Mouse (Mus musculus) spleen, postnatal 4 days (tissue): ENCODE measurements at regions not wholly inside any gene's neighbourhood (a gene's known extent, or its start where the extent isn't known, plus 50 kb on each side); places are given as distances from the start of the nearest gene placed in this dataset.

Experiments
- DNase-seq, 2 experiments: peaks; one replicate each; pipeline ENCODE4 v3.0.0; 2022; ENCODE audit warnings: low spot score in 2 of 2

DNA sequence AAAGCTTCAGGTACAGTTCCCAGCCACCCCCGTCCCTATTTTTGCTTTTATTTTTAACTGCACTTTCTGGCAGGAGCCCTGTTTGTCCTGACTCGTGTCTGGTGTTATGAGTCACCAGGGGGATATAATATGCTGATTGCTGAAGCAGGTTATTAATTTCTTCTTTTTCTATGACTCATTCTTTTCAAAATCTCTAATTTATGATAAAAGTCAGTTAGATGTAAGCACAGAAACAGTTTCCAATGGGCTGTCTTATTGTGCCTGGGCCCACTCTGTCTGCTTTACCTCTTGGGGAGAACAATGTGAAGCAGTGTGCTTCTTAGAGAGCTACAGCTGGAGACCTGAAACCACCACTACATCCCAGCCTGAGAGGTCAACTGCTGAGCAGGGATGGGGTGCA, 153.5 kb upstream of the Trib2 start:
- no peak for DNase-seq

DNA sequence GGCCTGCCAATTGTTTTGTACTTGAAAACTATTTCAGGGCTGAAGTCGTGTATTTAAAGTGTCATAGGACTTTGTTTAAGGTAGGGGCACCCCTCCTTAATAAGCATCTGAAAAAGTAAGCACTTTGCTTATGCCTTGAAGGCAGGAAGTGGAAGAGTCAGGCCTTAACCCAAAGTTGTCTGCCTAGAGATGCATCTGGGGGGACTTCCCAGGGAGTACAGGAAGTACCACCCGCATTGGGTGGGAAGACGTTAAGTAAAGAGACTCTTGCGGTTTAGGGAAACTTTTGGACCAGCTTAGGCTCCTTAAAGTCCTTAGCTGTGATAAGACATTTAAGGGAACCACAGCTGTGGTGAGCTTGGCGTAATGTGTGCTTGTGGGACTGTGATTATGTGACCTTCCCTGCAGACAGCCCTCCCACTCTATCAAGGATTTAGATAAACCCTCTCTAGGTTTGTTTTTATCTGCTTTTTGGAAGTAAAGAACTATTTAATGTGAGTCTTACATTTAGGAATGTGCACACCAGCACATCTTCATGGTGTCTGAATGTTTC, 150.9 kb upstream of the Trib2 start:
- no peak for DNase-seq

DNA sequence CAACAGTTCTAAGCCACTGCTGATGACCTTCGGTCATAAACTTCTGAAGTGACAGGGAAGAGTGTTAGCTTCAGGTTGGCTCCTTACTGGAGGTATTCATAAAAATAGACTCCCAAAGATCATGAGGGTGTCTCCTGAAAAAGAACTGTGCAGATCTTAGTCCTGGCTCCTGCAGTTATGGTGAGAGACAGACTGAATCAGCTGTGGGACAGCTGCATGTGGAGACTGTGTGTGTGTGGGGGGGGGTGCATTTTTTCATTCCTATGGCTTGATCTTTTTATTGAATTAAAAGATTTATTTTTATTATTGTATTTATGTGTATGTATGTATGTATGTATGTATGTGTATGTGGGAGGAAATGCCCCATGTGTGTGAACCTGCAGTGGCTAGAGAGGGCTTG, 149.9 kb upstream of the Trib2 start:
- DNase-seq: no peak

DNA sequence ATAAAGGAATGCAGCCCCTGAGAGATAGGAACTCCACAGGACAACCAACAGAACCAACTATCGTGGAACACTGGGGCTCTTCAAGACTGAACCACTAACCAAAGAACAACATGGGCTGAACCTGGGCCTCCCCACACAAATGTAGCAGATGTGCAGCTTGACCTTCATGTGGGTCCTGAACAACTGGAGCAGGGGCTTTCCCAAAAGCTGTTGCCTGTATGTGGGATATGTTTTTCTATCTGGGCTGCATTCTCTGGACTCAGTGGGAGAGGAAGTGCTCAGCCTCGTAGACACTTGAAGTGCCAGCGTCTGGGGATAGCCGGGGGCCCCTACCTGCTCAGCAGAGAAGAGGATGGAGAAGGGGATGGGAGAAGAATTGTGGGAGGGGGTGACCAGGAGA, 149.2 kb upstream of the Trib2 start:
- no peak for DNase-seq

DNA sequence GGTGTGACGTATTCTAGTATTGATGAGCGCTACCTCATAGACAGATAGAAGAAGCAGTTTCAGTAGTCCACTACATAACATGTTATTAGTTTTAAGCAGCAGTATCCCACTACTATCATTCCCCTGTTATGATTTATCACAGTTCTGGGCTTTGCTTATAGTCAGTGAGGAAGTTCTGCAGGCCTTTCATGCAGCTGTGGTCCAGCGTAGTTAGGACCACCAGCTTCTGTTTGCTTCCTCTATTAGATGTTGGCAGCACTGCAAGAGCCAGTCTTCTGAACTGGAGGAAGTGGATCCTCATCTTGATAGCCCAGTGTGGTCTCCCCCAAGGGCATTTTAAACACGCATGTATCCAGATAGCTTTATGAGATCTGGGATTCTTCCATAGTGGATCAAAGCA, 147.4 kb upstream of the Trib2 start:
- no peak for DNase-seq

DNA sequence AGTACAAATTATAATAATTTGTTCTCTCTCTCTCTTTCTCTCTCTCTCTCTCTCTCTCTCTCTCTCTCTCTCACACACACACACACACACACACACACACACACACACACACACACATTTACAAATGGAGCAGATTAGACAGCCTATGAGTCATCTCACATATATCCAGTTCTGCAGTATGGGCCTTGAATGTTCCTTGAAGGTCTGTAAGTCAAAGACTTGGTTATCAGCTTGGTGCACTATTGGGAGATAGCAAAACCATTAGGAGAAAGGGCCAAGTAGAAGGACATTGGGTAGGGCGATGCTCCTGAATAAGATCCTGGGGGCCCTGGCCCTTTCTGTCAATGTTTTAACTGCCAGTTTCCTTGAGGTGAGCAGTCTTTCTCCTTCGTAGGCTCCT, 145.1 kb upstream of the Trib2 start:
- DNase-seq: no peak

DNA sequence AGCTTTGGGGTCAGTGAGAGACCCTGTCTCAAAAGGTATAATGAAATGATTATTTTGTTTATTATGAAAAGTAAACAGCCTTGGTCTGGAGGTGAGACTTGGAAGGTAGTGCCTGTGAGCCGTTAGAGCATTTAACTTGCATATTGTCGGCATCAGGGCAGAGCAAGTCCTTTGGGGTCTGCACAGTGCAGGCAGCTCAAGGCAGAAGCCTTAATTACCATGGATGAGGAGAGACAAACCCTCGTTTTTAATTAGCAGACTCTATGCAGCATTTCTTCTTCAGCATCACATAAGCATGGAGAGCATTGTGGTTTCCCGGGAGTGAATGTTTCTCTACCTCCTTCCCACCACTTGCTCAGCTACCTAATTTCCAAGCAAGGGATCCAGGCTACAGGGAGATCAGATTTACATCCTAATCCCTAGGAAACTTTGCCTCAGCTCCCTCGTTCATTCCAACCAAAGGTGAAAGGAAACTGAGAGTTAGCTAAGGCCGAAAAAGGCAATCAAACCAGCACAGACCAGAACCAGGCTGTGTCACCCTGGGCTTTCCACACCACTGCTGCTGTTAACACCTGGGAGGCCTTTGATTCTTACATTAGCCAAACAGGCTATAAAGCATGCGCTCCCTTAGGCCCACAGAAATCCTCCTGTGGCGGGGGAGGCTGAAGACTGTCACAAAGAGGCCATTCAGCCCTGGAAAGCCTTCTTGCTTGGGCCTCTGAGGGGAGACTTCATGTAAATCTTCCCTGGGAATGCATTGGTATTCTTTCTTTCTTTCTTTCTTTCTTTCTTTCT, 120.9 kb upstream of the Trib2 start:
- no peak for DNase-seq

DNA sequence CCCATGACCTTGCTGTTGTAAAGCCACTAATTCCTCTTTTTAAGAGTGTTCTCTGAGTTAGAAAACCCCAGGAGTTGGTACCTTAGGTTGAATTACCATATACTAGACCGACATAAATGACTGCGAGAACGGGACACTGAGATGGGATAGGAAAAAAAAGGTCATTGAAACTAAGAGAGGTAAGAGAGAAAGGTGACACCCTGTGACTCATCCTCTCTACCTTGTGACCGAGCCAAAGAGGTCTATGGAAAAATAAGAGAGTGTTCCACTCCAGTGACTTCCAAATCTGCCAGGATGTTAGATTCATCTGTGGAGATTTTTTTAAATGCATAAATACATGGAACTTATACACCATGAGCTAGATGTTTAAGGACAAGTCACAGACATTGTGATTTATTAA, 115.3 kb upstream of the Trib2 start:
- no peak for DNase-seq

DNA sequence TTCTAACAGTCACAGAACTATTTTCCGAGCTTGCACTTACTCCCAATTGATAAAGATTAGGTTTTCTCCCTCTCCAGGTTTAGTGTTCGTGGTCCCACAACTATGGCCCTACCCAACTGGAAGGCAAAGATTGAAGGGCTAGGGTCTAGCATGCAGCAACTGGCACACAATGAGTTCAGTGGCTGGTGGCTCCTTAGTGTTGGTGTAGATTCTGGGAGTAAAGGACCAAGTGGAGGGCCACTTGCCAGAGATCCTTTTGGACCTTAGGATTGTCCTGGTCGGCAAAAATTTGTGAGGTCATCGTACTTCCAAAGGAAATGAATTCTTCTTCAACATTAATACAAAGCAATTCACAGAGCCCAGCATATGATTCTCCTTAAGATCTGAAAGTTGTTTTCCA, 114.8 kb upstream of the Trib2 start:
- no peak for DNase-seq

DNA sequence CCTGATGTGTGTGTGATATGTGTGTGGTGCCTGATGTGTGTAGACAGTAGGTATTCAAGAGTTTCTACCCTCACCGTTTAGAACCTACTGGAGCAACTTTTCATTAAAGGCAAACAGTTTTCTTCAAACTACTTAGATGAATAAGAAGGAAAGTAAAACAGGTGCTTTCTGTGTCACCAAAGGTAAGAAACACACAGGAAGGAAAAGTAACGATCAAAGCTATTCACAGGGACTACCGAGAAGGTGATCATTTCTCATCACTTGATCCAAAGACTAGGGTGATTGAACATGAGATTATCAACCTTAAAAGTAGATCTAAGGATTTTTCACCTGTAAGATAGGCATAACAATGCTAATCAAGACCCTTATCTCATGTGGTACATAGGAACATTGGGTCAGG, 113.4 kb upstream of the Trib2 start:
- DNase-seq: no peak

DNA sequence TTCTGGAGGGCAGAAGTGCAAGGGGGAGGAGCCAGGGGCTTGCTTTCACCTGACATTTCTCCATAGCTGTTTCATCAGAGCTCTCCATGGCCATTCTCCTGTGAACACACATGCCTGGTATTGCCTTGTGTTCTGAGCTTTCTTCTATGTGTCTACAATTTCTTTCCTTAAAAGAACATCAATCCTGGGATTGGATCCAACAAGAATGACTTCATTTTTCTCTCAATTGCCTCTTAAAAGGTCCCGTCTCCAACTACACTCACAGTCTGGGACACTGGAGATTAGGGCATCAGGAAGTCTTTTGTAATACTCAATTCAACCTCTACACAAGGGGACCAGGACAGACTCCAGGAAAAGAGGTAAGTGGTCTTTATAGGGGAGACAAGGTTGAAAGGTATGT, 112.8 kb upstream of the Trib2 start:
- no peak for DNase-seq

DNA sequence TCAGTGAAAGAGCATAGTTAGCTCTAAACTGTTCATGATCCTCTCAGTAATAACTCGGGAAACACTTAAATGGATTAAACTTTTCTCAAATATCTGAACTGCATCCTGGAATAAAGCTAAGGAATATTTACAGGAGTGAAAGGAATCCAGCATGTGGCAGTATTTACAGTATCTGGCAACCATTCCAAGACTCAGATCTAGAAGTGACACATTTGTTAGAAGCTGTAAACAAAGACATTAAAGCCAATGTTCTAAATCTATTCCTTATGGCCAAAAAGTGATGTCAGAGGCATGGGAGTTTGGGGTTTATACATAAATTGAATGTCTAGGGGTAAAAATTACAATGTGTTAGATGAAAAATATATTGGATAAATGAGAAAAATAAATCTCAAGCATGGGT, 101.6 kb upstream of the Trib2 start:
- DNase-seq: no peak

DNA sequence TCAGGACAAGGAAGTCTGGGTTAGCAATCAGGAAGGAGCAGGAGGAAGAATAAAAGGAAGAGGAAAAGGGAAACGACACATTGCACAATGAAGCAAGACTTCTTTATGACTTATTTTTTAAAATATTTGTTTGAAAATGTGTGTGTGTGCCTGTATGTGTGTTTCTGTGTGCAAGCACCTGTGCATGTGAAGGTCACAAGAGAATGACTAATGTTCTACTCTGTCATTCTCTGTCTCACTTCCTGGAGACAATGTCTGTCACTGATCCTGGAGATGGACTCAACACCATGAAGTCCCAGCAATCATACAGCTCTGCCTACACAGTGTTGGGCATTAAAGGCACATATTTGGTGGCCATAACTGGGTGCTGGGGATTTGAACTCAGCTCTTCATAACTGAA, 96.2 kb upstream of the Trib2 start:
- no peak for DNase-seq

DNA sequence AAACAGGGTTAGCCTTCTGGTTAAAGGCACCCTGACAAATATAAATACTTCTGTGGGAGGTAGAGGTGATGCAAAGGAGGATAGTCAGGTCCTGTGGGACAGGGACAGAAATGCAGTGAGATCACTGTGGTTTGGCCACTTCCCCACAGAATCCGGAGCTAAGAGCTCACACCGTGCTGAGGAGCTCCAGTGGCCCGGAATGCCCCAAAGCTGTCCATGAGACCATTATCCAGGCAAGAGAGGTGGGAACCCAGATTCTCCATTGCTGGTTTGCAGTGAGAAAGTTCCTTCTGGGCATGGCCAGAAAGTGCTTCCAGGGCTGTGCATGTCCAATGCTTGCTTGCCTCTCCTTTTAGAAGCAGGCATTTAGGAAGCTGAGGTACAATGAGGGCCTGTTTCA, 95.8 kb upstream of the Trib2 start:
- DNase-seq: no peak

DNA sequence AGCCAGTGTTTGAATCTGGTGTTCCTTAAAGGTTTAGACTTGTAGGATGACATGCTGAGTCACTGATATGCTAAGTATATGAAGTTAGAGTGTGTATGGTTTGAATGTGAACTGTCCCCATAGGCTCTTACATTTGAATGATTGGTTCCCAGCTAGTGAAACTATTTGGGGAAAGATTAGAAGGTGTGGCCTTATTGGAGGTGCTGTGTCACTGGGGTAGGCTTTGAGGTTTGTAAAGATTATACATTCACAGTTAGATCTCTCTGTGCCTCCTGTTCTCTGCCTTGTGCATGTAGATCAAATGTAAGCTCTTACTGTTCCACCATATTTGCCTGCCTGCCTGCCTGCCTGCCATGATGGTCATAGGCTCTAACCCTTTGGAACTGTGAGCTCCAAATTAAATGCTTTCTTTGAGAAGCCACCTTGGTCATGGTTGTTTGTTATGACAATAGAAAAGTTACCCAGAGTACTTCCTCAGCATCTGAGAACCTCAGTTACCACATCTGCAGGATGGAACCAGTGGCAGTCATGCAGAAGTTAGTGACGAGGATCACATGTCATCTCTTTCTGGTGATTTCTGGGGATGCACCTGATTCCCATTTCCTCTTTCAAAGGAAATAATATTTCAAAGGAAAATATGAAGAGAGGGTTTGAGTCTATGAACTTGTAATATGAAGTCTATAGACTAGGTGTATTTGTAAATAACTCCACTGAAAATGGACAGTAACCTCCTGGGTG, 94.7 kb upstream of the Trib2 start:
- no peak for DNase-seq

DNA sequence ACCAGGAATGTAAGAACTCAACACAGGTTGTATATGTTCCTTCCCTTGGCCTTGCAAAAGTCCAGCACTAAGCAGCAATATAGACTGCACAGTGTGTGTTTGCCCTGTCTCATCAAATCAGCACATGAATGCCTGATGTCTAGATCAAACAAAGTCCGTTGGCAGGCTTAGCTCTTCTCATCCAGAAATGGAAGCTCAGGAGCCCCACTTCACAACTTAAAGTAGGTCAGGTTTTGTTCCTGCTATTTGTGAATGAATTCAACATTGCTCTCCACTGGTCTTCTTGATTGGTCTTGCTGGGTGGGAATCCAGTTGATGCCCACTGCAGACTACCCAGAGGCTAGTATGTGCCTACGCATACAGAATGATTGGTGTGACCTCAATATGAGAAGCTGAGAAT, 80.8 kb upstream of the Trib2 start:
- DNase-seq: no peak

DNA sequence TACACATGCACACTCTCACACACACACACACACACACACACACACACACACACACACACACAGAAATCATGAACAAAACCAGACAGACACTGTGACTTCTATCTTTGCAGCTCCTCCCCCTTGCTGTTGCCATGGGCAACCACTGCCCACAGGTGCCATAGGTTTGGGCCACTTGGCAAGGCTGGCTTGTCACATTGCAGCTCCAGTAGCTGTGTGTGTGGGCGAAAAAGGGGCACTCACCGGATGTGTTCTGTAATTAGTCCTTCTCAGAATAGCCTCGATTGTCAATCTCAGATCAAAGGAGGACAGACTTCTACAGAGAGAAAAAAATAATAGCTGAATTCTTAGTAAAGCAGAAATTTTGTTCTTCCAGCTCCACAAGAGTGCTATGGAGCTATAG, 79.8 kb upstream of the Trib2 start:
- peak in 1 of 2 experiments; percentile 17 for DNase-seq

DNA sequence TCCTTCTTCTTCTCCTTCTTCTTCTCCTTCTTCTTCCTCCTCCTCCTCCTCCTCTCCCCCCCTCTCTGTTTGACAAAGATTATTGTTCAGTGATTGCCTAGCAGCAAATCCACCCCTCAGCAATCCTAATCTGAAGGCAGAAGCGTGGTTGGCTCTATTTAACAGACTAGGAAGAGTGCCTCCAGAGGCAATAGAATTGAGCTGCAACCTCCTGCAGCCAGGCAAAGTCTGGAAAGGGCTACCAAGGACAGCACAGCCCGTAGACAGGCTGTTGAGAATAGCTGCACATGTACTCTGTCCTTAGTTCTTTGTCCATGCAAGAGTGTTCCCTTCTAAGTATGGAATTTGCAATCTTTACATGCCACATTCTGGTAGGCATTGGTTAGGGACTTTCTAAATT, 78.5 kb upstream of the Trib2 start:
- no peak for DNase-seq

DNA sequence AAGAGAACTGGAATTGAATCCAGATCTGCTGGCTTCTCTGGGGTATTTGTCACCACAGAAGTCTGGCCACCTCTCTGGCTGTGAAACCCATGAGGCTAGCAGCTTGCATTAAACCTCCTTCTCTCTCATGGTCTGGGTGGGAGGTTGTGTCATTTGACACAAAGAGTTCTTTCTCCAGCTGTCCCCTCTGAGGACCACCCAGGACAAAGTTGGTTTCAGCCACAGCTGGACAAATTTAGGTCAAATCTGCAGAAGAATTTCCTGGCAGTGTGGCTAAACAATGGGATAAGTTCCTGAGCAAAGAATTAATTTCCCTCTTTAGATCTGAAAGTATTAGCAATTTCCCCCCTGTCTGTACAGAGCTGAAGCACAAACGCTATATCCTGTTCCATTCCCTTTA, 73.9 kb upstream of the Trib2 start:
- DNase-seq: no peak

DNA sequence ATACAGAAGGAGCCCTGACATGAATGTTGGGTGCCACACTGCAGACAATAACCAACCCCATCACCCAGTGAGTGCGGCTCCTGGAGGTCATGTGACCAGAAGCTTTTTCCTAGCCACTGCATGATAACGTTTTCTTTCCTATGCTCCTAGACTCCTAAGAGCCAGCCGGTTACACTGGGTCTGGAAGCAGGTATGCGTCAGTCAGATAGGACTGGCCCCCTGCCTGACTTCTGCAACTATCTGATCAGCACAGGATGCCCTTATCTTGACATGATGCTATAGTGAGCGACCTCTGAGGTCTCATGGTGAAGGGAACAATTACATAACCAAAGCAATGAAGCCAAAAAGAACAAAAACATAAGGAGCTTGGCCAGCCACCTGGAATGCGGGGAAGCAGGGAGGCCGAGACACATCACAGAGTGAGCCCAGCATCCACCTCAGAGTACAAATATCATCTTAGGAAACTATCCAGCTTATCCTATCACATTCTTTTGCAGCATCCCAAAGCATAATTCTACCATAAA, 63.2 kb upstream of the Trib2 start:
- DNase-seq: peak in 1 of 2 experiments; percentile 37
